Comparison of ENCODE assay signal across 12 mouse cellular contexts in the genomic region with DNA sequence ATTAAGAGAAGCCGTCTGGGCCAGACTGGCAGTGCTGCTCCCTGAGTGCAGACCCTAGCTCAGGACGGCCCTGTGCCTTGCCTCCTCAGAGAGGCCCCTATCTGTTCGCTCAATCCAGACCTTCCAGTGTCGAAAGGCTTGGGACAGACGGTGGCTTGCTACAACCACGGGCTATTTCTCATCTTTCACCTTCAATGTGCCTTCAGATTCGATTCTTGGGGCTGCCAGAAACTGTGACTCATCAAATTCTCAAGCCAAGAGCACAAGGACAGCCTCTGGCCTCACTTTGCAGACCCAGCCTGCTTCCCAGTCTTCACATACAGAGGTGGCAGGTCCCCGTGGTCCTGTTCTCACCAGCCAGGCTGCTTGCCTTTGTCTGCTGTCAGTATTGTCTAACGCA.
DNase-seq lines count a peak whose midpoint lies in the region; ATAC-seq and TF ChIP-seq lines count a peak whose summit lies in the region.
"Had no signal": no experiment of that assay in that cellular context is flagged by ENCODE, and none has a peak within 500 bp of the region (broad histone marks: within the 10 kb centered on the region; RNA-seq: fewer than 3 reads in every experiment).

No protein-coding gene starts in this region.

- DNase-seq in gastrocnemius, adult 18-20 months (ENCODE audit: low spot score), result peak; percentile 41
- no peak for DNase-seq in gastrocnemius, postnatal 25 days
- peak; percentile 56 for DNase-seq in lung, postnatal 36 days
- DNase-seq in lung, postnatal 14 days, result no peak
- DNase-seq in layer of hippocampus, postnatal 14 days (ENCODE audit: low spot score in 2 of 2), result no peak
- DNase-seq in right cerebral cortex, postnatal 10 days (ENCODE audit: low spot score in 2 of 2), result no peak
- DNase-seq: B cell, adult 2 months; right cerebral cortex, postnatal 14 days had no signal

- H3K36me3 ChIP-seq in myocyte (ENCODE audit: control insufficient read depth, insufficient read depth), result no peaks in the 10 kb centered on the region
- H3K36me3 ChIP-seq: midbrain, embryonic 12.5 days had no signal

- peak overlapping the region; percentile 31 for H3K4me2 ChIP-seq in myocyte (ENCODE audit: low read depth)
- H3K4me2 ChIP-seq: midbrain, embryonic 12.5 days had no signal

- H3K27me3 ChIP-seq in myocyte (ENCODE audit: control insufficient read depth, insufficient read depth, insufficient read length), result no peaks in the 10 kb centered on the region
- H3K27me3 ChIP-seq: midbrain, embryonic 12.5 days had no signal

- H3K4me3 ChIP-seq in myocyte, result no peak overlapping the region
- H3K4me3 ChIP-seq: left cerebral cortex, adult 2 months; midbrain, embryonic 12.5 days had no signal

- 0 out of 2 replicates have a peak, but pooled peaks have one; percentile 46 for ATAC-seq in erythroid progenitor cell, adult 5-6 weeks (replicated peaks; ENCODE audit: low FRiP score, poor library complexity, severe bottlenecking)

- no peaks in the 10 kb centered on the region for H3K79me2 ChIP-seq in myocyte (ENCODE audit: control insufficient read depth, insufficient read depth)

- no peak overlapping the region for H3ac ChIP-seq in myocyte (ENCODE audit: control insufficient read depth, insufficient read length)

- TF ChIP-seq POLR2A in myocyte (IDR thresholded peaks at IDR 0.05; ENCODE audit: insufficient read length, low read depth), result no peak

TF ChIP-seq in myocyte, 11 proteins besides CTCF, POLR2A, EP300 and RAD21:
- TF ChIP-seq MYOG (IDR thresholded peaks at IDR 0.05; ENCODE audit: control insufficient read depth in 1 of 3, insufficient read depth in 1 of 3, insufficient read length in 2 of 3, low read depth in 2 of 3) (no peak), POLR2AphosphoS2 (IDR thresholded peaks at IDR 0.05; ENCODE audit: insufficient read length, low read depth) (no peak)

Comparison
In these comparisons a context has a peak if more than half of its experiments do, and no peak if none do; other contexts are left out.
1. DNase-seq: peak in gastrocnemius, adult 18-20 months (single experiment) and lung, postnatal 36 days (single experiment); none in gastrocnemius, postnatal 25 days (single experiment), lung, postnatal 14 days (single experiment), layer of hippocampus, postnatal 14 days (0 of 2) and right cerebral cortex, postnatal 10 days (0 of 2).